8 mouse cellular contexts compared by ENCODE assay signal in genomic region chr5:107150555-107151312, GRCm38 (mm10).
DNase-seq lines count a peak whose midpoint lies in the region; ATAC-seq and TF ChIP-seq lines count a peak whose summit lies in the region.
"Had no signal": no experiment of that assay in that cellular context is flagged by ENCODE, and none has a peak within 500 bp of the region (broad histone marks: within the 10 kb centered on the region; RNA-seq: fewer than 3 reads in every experiment).

No protein-coding gene starts in this region.

- TF ChIP-seq CTCF in kidney, adult 2 months (conservative IDR thresholded peaks at IDR 0.05; ENCODE audit: insufficient read depth, insufficient read length, low read depth, low read length): no peak

- H3K27me3 ChIP-seq in kidney, adult 2 months (replicated peaks; ENCODE audit: control insufficient read depth, insufficient read depth, low read length): no peaks in the 10 kb centered on the region
- no peaks in the 10 kb centered on the region for H3K27me3 ChIP-seq in embryonic facial prominence, embryonic 15.5 days
- no peaks in the 10 kb centered on the region for H3K27me3 ChIP-seq in limb, embryonic 13.5 days

- no peak overlapping the region for H3K4me3 ChIP-seq in kidney, adult 2 months (ENCODE audit: insufficient read depth, low read depth, low read length)
- H3K4me3 ChIP-seq in embryonic facial prominence, embryonic 15.5 days (replicated peaks): no peak overlapping the region
- no peak overlapping the region for H3K4me3 ChIP-seq in limb, embryonic 13.5 days

- intact Hi-C loops in gastrocnemius, postnatal 36 days (cut with DNase I): no loop called here

- H3K4me1 ChIP-seq in kidney, adult 2 months (ENCODE audit: control insufficient read depth, insufficient read depth, low read length): peaks cover 6% of the 10 kb centered on the region; the same call in 1 of the 2 replicates
- H3K4me1 ChIP-seq in embryonic facial prominence, embryonic 15.5 days: peaks cover 62% of the 10 kb centered on the region
- peaks cover 53% of the 10 kb centered on the region for H3K4me1 ChIP-seq in limb, embryonic 13.5 days

- WGBS in kidney, adult 2 months: 48% methylated on average over 9 of the region's 9 CpGs
- WGBS in embryonic facial prominence, embryonic 15.5 days: 29% methylated on average over 9 of the region's 9 CpGs
- 32% methylated on average over 9 of the region's 9 CpGs for WGBS in limb, embryonic 13.5 days

- no peak for TF ChIP-seq POLR2A in kidney, adult 2 months (IDR thresholded peaks at IDR 0.05; ENCODE audit: low read depth, low read length)

- H3K36me3 ChIP-seq in kidney, adult 2 months (ENCODE audit: control insufficient read depth, insufficient read depth, low read length): no peaks in the 10 kb centered on the region
- H3K36me3 ChIP-seq in embryonic facial prominence, embryonic 15.5 days: peaks cover 11% of the 10 kb centered on the region
- H3K36me3 ChIP-seq in limb, embryonic 13.5 days: peaks cover 10% of the 10 kb centered on the region; the same call in 1 of the 2 replicates

- H3K9me3 ChIP-seq in embryonic facial prominence, embryonic 15.5 days (replicated peaks): no peaks in the 10 kb centered on the region
- no peaks in the 10 kb centered on the region for H3K9me3 ChIP-seq in limb, embryonic 13.5 days

- ATAC-seq in embryonic facial prominence, embryonic 15.5 days (ENCODE audit: insufficient number of reproducible peaks, low FRiP score, low TSS enrichment, low read depth): peak; percentile 43; the same call in 1 of the 2 replicates
- peak; percentile 49; the same call in 1 of the 2 replicates for ATAC-seq in limb, embryonic 13.5 days (ENCODE audit: low FRiP score, low read depth)

- DNase-seq in kidney, postnatal 10 days: peak; percentile 52
- DNase-seq in kidney, adult 2 months: no peak
- DNase-seq in gastrocnemius, postnatal 36 days: peak; percentile 50 to 70
- no peak for DNase-seq in left cerebral cortex, adult 18-20 months (ENCODE audit: low spot score in 2 of 2)
- no peak for DNase-seq in natural killer cell, adult 2 months (ENCODE audit: low spot score in 2 of 2)
- DNase-seq: layer of hippocampus, postnatal 36 days had no signal

- no peak overlapping the region for H3K4me2 ChIP-seq in embryonic facial prominence, embryonic 15.5 days (replicated peaks)
- peak overlapping the region; percentile 41 for H3K4me2 ChIP-seq in limb, embryonic 13.5 days (replicated peaks)

- H3K27ac ChIP-seq in kidney, adult 2 months (ENCODE audit: insufficient read depth, low read depth, low read length): no peak overlapping the region
- H3K27ac ChIP-seq in embryonic facial prominence, embryonic 15.5 days (replicated peaks): peak overlapping the region; percentile 72
- H3K27ac ChIP-seq in limb, embryonic 13.5 days: peak overlapping the region; percentile 86

- no peak overlapping the region for H3K9ac ChIP-seq in embryonic facial prominence, embryonic 15.5 days
- H3K9ac ChIP-seq in limb, embryonic 13.5 days: no peak overlapping the region

Comparison
In these comparisons a context has a peak if more than half of its experiments do, and no peak if none do; other contexts are left out.
1. DNase-seq: peak in kidney, postnatal 10 days (single experiment) and gastrocnemius, postnatal 36 days (2 of 2); none in kidney, adult 2 months (single experiment), left cerebral cortex, adult 18-20 months (0 of 2) and natural killer cell, adult 2 months (0 of 2).